Mouse (Mus musculus) ES-Bruce4 (cell line): ENCODE measurements at regions not wholly inside any gene's neighbourhood (a gene's known extent, or its start where the extent isn't known, plus 50 kb on each side); places are given as distances from the start of the nearest gene placed in this dataset.

Experiments
- CTCF ChIP-seq: IDR thresholded peaks from one replicate; pipeline ENCODE4 v1.8.1; 2011; ENCODE audit warnings: low read depth, low read length
- EP300 ChIP-seq: IDR thresholded peaks from 2 replicates; pipeline ENCODE4 v1.6.1; 2011; ENCODE audit warnings: low read depth, low read length; ENCODE audit not compliant: insufficient read depth
- POLR2A ChIP-seq: IDR thresholded peaks from one replicate; pipeline ENCODE4 v1.8.1; 2011; ENCODE audit warnings: low read length; ENCODE audit not compliant: insufficient read depth

GRCm38 (mm10) chr10:92036176-92036575, 686.0 kb downstream of the Nedd1 start:
- TF ChIP-seq CTCF (no peak), POLR2A (no peak), EP300 (no peak)
